Mouse (Mus musculus): Measurements from ENCODE around the gene Rabl6. TPM values are rescaled to one million over a fixed set of nuclear protein-coding genes. Genes with fewer than 3 reads are reported as not detected.

The Rabl6 gene
- total RNA-seq, 2 experiments from 2014 or later = 84.7 to 96.9 TPM

- DNase-seq (ENCODE audit: low spot score in 2 of 2) = no peak
These were observed 11.4 kb downstream of the Rabl6 start for GRCm38 (mm10) chr2:25596765-25597510.

- peak in 1 of 2 experiments; percentile 48 for DNase-seq (ENCODE audit: low spot score in 2 of 2)
These were observed 16.5 kb downstream of the Rabl6 start for GRCm38 (mm10) chr2:25591863-25592262.

- no peak for DNase-seq (ENCODE audit: low spot score in 2 of 2)
These were observed 20.0 kb downstream of the Rabl6 start for GRCm38 (mm10) chr2:25588227-25588907.

GRCm38 (mm10) chr2:25587290-25587689, 21.0 kb downstream of the Rabl6 start:
- no peak for DNase-seq (ENCODE audit: low spot score in 2 of 2)

- DNase-seq (ENCODE audit: low spot score in 2 of 2) = no peak
These were observed 22.7 kb downstream of the Rabl6 start for GRCm38 (mm10) chr2:25585601-25586000.

GRCm38 (mm10) chr2:25584856-25585255, 23.5 kb downstream of the Rabl6 start:
- peak in 1 of 2 experiments; percentile 30 for DNase-seq (ENCODE audit: low spot score in 2 of 2)

- DNase-seq (ENCODE audit: low spot score in 2 of 2) = no peak
These were observed 24.2 kb downstream of the Rabl6 start for GRCm38 (mm10) chr2:25584152-25584551.

- DNase-seq (ENCODE audit: low spot score in 2 of 2) = no peak
These were observed 24.8 kb downstream of the Rabl6 start for GRCm38 (mm10) chr2:25583571-25583970.

- DNase-seq (ENCODE audit: low spot score in 2 of 2) = no peak
These were observed 25.2 kb downstream of the Rabl6 start for GRCm38 (mm10) chr2:25583120-25583481.

- peak; percentile 86 to 87 for DNase-seq (ENCODE audit: low spot score in 2 of 2)
These were observed 25.7 kb downstream of the Rabl6 start for GRCm38 (mm10) chr2:25582466-25583119.

- peak; percentile 49 to 54 for DNase-seq (ENCODE audit: low spot score in 2 of 2)
These were observed 26.4 kb downstream of the Rabl6 start for GRCm38 (mm10) chr2:25581901-25582301.

GRCm38 (mm10) chr2:25581294-25581864, 26.9 kb downstream of the Rabl6 start, which contains the start of gene Ajm1:
Gene Ajm1, minus strand, starts transcription at chr2:25581757.
- DNase-seq (ENCODE audit: low spot score in 2 of 2) = peak; percentile 73 to 81

GRCm38 (mm10) chr2:25580621-25581101, 27.7 kb downstream of the Rabl6 start:
- peak in 1 of 2 experiments; percentile 41 for DNase-seq (ENCODE audit: low spot score in 2 of 2)

GRCm38 (mm10) chr2:25579737-25580460, 28.4 kb downstream of the Rabl6 start:
- DNase-seq (ENCODE audit: low spot score in 2 of 2) = peak; percentile 51 to 58

- DNase-seq (ENCODE audit: low spot score in 2 of 2) = no peak
These were observed 29.3 kb downstream of the Rabl6 start for GRCm38 (mm10) chr2:25578796-25579736.

- peak in 1 of 2 experiments; percentile 45 for DNase-seq (ENCODE audit: low spot score in 2 of 2)
These were observed 30.1 kb downstream of the Rabl6 start for GRCm38 (mm10) chr2:25577951-25578795.

GRCm38 (mm10) chr2:25576965-25577891, 31.1 kb downstream of the Rabl6 start:
- DNase-seq (ENCODE audit: low spot score in 2 of 2) = no peak

Measured in layer of hippocampus, postnatal 10 days (tissue).